Mouse (Mus musculus): ENCODE data around the gene Nfkbia. TPM values are rescaled to one million over a fixed set of nuclear protein-coding genes. Genes with fewer than 3 reads are reported as not detected.

Nfkbia gene
- polyA plus RNA-seq, 1 experiment from 2014 or later = 61.4 TPM

Other genes starting within 250 kb of the Nfkbia start
- gene 1110008L16Rik, start 193.1 kb downstream of the Nfkbia start, polyA plus RNA-seq (2015; fragmentation: Nextera tagmentation; extraction: Ambion mirVana) = 8.0 and 11.3 TPM in 2 replicates
- 9.1 and 9.5 TPM in 2 replicates for gene Ppp2r3c, start 189.6 kb downstream of the Nfkbia start, polyA plus RNA-seq (2015; fragmentation: Nextera tagmentation; extraction: Ambion mirVana)
- 301 and 302 TPM in 2 replicates for gene Psma6, start 108.4 kb downstream of the Nfkbia start, polyA plus RNA-seq (2015; fragmentation: Nextera tagmentation; extraction: Ambion mirVana)
- 0.10 TPM in 1 of 2 replicates, not detected in the other for gene Aldoart2, start 72.6 kb upstream of the Nfkbia start, polyA plus RNA-seq (2015; fragmentation: Nextera tagmentation; extraction: Ambion mirVana)
- 0.04 and 1.3 TPM in 2 replicates for gene Insm2, start 106.8 kb upstream of the Nfkbia start, polyA plus RNA-seq (2015; fragmentation: Nextera tagmentation; extraction: Ambion mirVana)

All from heart, embryonic 15.5 days (tissue).